Comparison of ENCODE assay signal across 15 mouse cellular contexts in genomic region chr8:61217426-61217825, GRCm38 (mm10). TPM values are rescaled to one million over a fixed set of nuclear protein-coding genes. Genes with fewer than 3 reads are reported as not detected.
DNase-seq lines count a peak whose midpoint lies in the region; ATAC-seq and TF ChIP-seq lines count a peak whose summit lies in the region.
"Had no signal": no experiment of that assay in that cellular context is flagged by ENCODE, and none has a peak within 500 bp of the region (broad histone marks: within the 10 kb centered on the region; RNA-seq: fewer than 3 reads in every experiment).

No protein-coding gene starts in this region.

- no peak overlapping the region for H3K4me3 ChIP-seq in forebrain, embryonic 15.5 days
- no peak overlapping the region for H3K4me3 ChIP-seq in forebrain, embryonic 14.5 days (ENCODE audit: low read depth, low read length)
- H3K4me3 ChIP-seq in intestine, postnatal 0 days (ENCODE audit: low read depth, low read length), result no peak overlapping the region
- H3K4me3 ChIP-seq: embryonic facial prominence, embryonic 13.5 days; hindbrain, embryonic 15.5 days; liver, embryonic 13.5 days; midbrain, embryonic 12.5 days had no signal

- peak overlapping the region; percentile 62 for H3K27ac ChIP-seq in forebrain, embryonic 15.5 days (replicated peaks)
- H3K27ac ChIP-seq in forebrain, embryonic 14.5 days (ENCODE audit: low read depth, low read length), result no peak overlapping the region
- no peak overlapping the region for H3K27ac ChIP-seq in intestine, postnatal 0 days (ENCODE audit: low read depth, low read length)
- H3K27ac ChIP-seq: embryonic facial prominence, embryonic 13.5 days; hindbrain, embryonic 15.5 days; liver, embryonic 13.5 days; midbrain, embryonic 12.5 days had no signal

- no peaks in the 10 kb centered on the region for H3K36me3 ChIP-seq in forebrain, embryonic 15.5 days
- no peaks in the 10 kb centered on the region for H3K36me3 ChIP-seq in forebrain, embryonic 14.5 days (ENCODE audit: control insufficient read depth, insufficient read depth, low read length)
- no peaks in the 10 kb centered on the region for H3K36me3 ChIP-seq in intestine, postnatal 0 days (ENCODE audit: control insufficient read depth, insufficient read depth)
- H3K36me3 ChIP-seq: embryonic facial prominence, embryonic 13.5 days; hindbrain, embryonic 15.5 days; liver, embryonic 13.5 days; midbrain, embryonic 12.5 days had no signal

- no peak for DNase-seq in forebrain, embryonic 14.5 days (ENCODE audit: low spot score)
- DNase-seq in layer of hippocampus, adult 18-20 months (ENCODE audit: low spot score in 2 of 2), result peak; percentile 47 to 61
- no peak for DNase-seq in layer of hippocampus, postnatal 25 days (ENCODE audit: extremely low spot score in 1 of 2, low spot score in 1 of 2)
- DNase-seq in left cerebral cortex, postnatal 10 days (ENCODE audit: extremely low spot score in 1 of 2, low spot score in 2 of 2), result peak; percentile 37 to 44
- DNase-seq in right cerebral cortex, postnatal 10 days (ENCODE audit: low spot score in 2 of 2), result peak; percentile 72 to 74
- DNase-seq in gastrocnemius, postnatal 10 days, result no peak
- DNase-seq: cerebellum, adult 2 months; kidney, postnatal 25 days; liver, embryonic 13.5 days; retina, postnatal 1 day had no signal

- no peaks in the 10 kb centered on the region for H3K27me3 ChIP-seq in forebrain, embryonic 15.5 days
- no peaks in the 10 kb centered on the region for H3K27me3 ChIP-seq in forebrain, embryonic 14.5 days (replicated peaks; ENCODE audit: control insufficient read depth, insufficient read depth, low read length)
- H3K27me3 ChIP-seq in intestine, postnatal 0 days (replicated peaks; ENCODE audit: control insufficient read depth, insufficient read depth, low read length), result no peaks in the 10 kb centered on the region
- H3K27me3 ChIP-seq: embryonic facial prominence, embryonic 13.5 days; hindbrain, embryonic 15.5 days; midbrain, embryonic 12.5 days had no signal

- WGBS in forebrain, embryonic 15.5 days, result 78% methylated on average over 8 of the region's 8 CpGs
- 82% methylated on average over 8 of the region's 8 CpGs for WGBS in forebrain, embryonic 14.5 days
- WGBS in intestine, postnatal 0 days, result 73% methylated on average over 8 of the region's 8 CpGs

- H3K9ac ChIP-seq in forebrain, embryonic 15.5 days (replicated peaks), result no peak overlapping the region
- no peak overlapping the region for H3K9ac ChIP-seq in forebrain, embryonic 14.5 days (ENCODE audit: low read length)
- H3K9ac ChIP-seq in intestine, postnatal 0 days (ENCODE audit: low read depth, low read length), result no peak overlapping the region
- H3K9ac ChIP-seq: embryonic facial prominence, embryonic 13.5 days; hindbrain, embryonic 15.5 days; liver, embryonic 13.5 days; midbrain, embryonic 12.5 days had no signal

- no peak for TF ChIP-seq CTCF in intestine, postnatal 0 days (IDR thresholded peaks at IDR 0.05; ENCODE audit: low read depth)

- intact Hi-C loops in left cerebral cortex, postnatal 10 days (cut with DNase I), result no loop called here

- no peak overlapping the region for H3K4me2 ChIP-seq in forebrain, embryonic 15.5 days (replicated peaks)
- H3K4me2 ChIP-seq in forebrain, embryonic 14.5 days (ENCODE audit: low read length), result no peak overlapping the region
- H3K4me2 ChIP-seq in intestine, postnatal 0 days (replicated peaks; ENCODE audit: low read depth), result no peak overlapping the region
- H3K4me2 ChIP-seq: embryonic facial prominence, embryonic 13.5 days; hindbrain, embryonic 15.5 days; liver, embryonic 13.5 days; midbrain, embryonic 12.5 days had no signal

- H3K4me1 ChIP-seq in forebrain, embryonic 15.5 days, result peaks cover 15% of the 10 kb centered on the region
- peaks cover 5% of the 10 kb centered on the region; the same call in 1 of the 2 replicates for H3K4me1 ChIP-seq in forebrain, embryonic 14.5 days (ENCODE audit: control insufficient read depth, insufficient read depth, low read length)
- no peaks in the 10 kb centered on the region for H3K4me1 ChIP-seq in intestine, postnatal 0 days (replicated peaks; ENCODE audit: control insufficient read depth, insufficient read depth, low read length)
- H3K4me1 ChIP-seq: hindbrain, embryonic 15.5 days; liver, embryonic 13.5 days; midbrain, embryonic 12.5 days had no signal

- H3K9me3 ChIP-seq in forebrain, embryonic 15.5 days, result no peaks in the 10 kb centered on the region
- H3K9me3 ChIP-seq in forebrain, embryonic 14.5 days (replicated peaks; ENCODE audit: control insufficient read depth, low read length), result no peaks in the 10 kb centered on the region
- H3K9me3 ChIP-seq in intestine, postnatal 0 days (ENCODE audit: control insufficient read depth), result no peaks in the 10 kb centered on the region
- H3K9me3 ChIP-seq: embryonic facial prominence, embryonic 13.5 days; hindbrain, embryonic 15.5 days; liver, embryonic 13.5 days; midbrain, embryonic 12.5 days had no signal

- ATAC-seq in forebrain, embryonic 15.5 days (replicated peaks), result no peak
- no peak for ATAC-seq in forebrain, embryonic 14.5 days
- no peak for ATAC-seq in intestine, postnatal 0 days

RNA-seq across cellular contexts. Expression of gene Sh3rf1, which starts 6.2 kb away (rescaled TPM):
- polyA plus RNA-seq in forebrain, embryonic 15.5 days (2015; fragmentation: Nextera tagmentation; extraction: Ambion mirVana), result 32.3 and 32.8 TPM in 2 replicates
- polyA plus RNA-seq in forebrain, embryonic 14.5 days (2014; fragmentation: Nextera tagmentation; extraction: Ambion mirVana), result 27.1 and 30.9 TPM in 2 replicates
- total RNA-seq in layer of hippocampus, adult 18-20 months (2021), result 10 to 100 TPM; 64.7 to 72.7 TPM
- total RNA-seq in layer of hippocampus, postnatal 25 days (2021), result 10 to 100 TPM; 65.4 to 70.7 TPM
- 10 to 100 TPM; 42.1 to 42.2 TPM for total RNA-seq in left cerebral cortex, postnatal 10 days (2021)
- 1 to 10 TPM; 4.2 to 6.5 TPM for total RNA-seq in gastrocnemius, postnatal 10 days (2021)
- 7.9 and 8.3 TPM in 2 replicates for polyA plus RNA-seq in intestine, postnatal 0 days (2015; fragmentation: Nextera tagmentation; extraction: Ambion mirVana)

Comparison
In these comparisons a context has a peak if more than half of its experiments do, and no peak if none do; other contexts are left out.
1. DNase-seq: peak in layer of hippocampus, adult 18-20 months (2 of 2), left cerebral cortex, postnatal 10 days (2 of 2) and right cerebral cortex, postnatal 10 days (2 of 2); none in forebrain, embryonic 14.5 days (single experiment), layer of hippocampus, postnatal 25 days (0 of 2) and gastrocnemius, postnatal 10 days (single experiment).
2. RNA of gene Sh3rf1, which starts 6.2 kb away (total RNA-seq): 64.7 to 72.7 TPM in layer of hippocampus, adult 18-20 months, 65.4 to 70.7 TPM in layer of hippocampus, postnatal 25 days and 42.1 to 42.2 TPM in left cerebral cortex, postnatal 10 days; 4.2 to 6.5 TPM in gastrocnemius, postnatal 10 days; every median in the first group is over 4 times any median in the second.